Mouse (Mus musculus): ENCODE data around the gene Hspa1a. TPM values are rescaled to one million over a fixed set of nuclear protein-coding genes. Genes with fewer than 3 reads are reported as not detected.
"Not testable (repeated sequence)": the region's sequence is repeated elsewhere in the genome, so short reads cannot be mapped to it uniquely, and the experiment has no call there.

Gene Hspa1a
- polyA plus RNA-seq, 1 experiment: 12.0 TPM

DNA sequence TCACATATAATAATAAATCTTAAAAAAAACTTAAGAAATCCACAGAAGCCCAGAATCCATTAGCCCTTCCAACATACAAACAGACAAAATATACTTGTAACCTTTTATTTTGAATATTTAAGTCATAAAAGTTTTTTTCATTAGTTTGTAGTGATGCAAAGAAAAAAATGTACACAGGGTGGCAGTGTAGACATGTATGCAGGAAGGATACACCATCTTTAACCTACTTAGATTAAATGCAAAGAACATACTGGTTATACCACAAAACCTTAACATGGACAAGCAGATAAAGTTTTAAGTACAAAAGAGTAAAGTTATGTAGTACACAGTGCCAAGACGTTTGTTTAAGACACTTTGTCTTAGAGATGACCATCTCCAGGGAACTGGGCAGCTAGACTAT is 15.6 kb downstream of the Hspa1a start:
- H3K27ac ChIP-seq (ENCODE audit: insufficient read depth, low read length): no peak overlapping the region
- no peak for TF ChIP-seq CTCF (IDR thresholded peaks at IDR 0.05; ENCODE audit: extremely low read depth, insufficient read depth, low read length)
- no peak for TF ChIP-seq POLR2A (IDR thresholded peaks at IDR 0.05; ENCODE audit: extremely low read depth, insufficient read depth, low read length)
- no peaks in the 10 kb centered on the region for H3K4me1 ChIP-seq (ENCODE audit: control insufficient read depth, insufficient read depth, low read length)
- no peak overlapping the region for H3K4me3 ChIP-seq (ENCODE audit: insufficient read depth, low read length)

DNA sequence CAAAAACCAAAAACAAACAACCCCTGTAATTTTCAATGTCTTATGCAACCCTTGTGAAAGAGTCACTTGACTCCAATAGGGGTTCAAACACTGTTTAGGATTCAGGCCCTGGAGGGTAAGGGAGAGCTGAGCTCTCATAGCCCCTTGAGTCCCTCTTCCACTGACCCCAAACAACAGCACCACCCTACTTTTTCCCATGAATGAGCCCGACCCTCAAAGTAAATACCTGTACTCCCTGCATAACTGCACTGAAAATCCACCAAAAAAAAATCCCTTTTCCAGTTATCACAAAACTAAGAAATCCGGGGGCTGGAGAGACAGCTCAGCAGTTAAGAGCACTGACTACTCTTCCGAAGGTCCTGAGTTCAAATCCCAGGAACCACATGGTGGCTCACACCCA is 16.1 kb downstream of the Hspa1a start:
- H3K27ac ChIP-seq (ENCODE audit: insufficient read depth, low read length): no peak overlapping the region
- TF ChIP-seq CTCF (IDR thresholded peaks at IDR 0.05; ENCODE audit: extremely low read depth, insufficient read depth, low read length) (no peak), POLR2A (IDR thresholded peaks at IDR 0.05; ENCODE audit: extremely low read depth, insufficient read depth, low read length) (no peak)
- H3K4me1 ChIP-seq (ENCODE audit: control insufficient read depth, insufficient read depth, low read length): peaks cover under 1% of the 10 kb centered on the region
- no peak overlapping the region for H3K4me3 ChIP-seq (ENCODE audit: insufficient read depth, low read length)

DNA sequence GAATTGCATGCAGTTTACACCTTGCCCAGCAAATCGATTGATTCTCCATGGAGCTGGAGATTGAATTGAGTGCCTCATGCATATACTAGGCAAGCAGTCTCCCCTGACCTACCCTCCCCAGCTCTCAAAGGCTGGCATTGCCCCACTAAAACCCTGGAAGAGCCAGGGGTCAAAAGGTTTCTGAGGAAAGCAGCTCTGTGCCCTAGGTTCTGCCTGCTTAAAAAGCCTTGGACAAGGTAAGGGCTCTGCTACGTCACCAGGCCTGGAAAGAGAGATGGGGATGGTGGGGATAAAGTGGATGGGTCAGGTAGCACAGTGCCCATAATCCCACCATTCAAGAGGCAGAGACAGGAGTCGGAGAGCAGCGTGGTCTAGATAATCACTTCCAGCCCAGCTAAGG is 17.1 kb downstream of the Hspa1a start:
- Histone ChIP-seq H3K4me1 (ENCODE audit: control insufficient read depth, insufficient read depth, low read length) (peaks cover 3% of the 10 kb centered on the region), H3K27ac (ENCODE audit: insufficient read depth, low read length) (no peak overlapping the region), H3K4me3 (ENCODE audit: insufficient read depth, low read length) (no peak overlapping the region)
- TF ChIP-seq POLR2A (IDR thresholded peaks at IDR 0.05; ENCODE audit: extremely low read depth, insufficient read depth, low read length): no peak
- no peak for TF ChIP-seq CTCF (IDR thresholded peaks at IDR 0.05; ENCODE audit: extremely low read depth, insufficient read depth, low read length)

DNA sequence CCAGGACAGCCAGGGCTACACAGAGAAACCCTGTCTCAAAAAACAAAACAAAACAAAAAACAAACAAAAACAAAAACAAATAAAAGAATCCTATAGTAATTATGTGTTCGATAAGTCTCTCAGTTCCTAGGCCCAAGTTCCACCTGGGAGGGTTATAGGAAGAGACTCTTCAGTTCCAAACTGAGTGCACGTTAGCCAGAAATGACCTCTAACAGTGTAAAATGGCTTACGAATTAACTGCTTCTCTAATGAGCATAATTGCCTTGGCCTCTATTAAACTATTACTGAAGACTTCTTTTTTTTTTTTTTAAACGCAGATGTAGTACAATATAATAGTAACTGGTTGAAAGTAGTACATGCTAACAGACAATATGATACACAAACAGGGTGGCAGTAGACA is 18.1 kb downstream of the Hspa1a start:
- TF ChIP-seq POLR2A (IDR thresholded peaks at IDR 0.05; ENCODE audit: extremely low read depth, insufficient read depth, low read length) (no peak), CTCF (IDR thresholded peaks at IDR 0.05; ENCODE audit: extremely low read depth, insufficient read depth, low read length) (no peak)
- no peak overlapping the region for H3K27ac ChIP-seq (ENCODE audit: insufficient read depth, low read length)
- peaks cover 3% of the 10 kb centered on the region for H3K4me1 ChIP-seq (ENCODE audit: control insufficient read depth, insufficient read depth, low read length)
- no peak overlapping the region for H3K4me3 ChIP-seq (ENCODE audit: insufficient read depth, low read length)

DNA sequence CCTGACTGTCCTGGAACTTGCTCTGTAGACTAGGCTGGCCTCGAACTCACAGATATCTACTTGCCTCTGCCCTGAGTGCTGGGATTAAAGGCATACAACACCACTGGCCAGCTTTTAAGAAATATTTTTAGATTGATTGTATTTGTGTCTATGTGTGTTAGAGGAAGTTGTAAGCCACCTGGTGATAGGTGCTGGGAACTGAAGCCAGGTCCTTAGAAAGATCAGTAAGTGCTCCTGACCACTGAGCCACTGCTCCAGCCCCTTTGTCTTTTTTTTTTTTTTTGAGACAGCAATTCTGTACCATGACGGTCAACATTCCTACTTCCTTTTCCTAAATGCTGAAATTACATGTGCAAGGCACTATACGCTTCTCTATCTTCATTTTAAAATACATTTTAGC is 18.7 kb downstream of the Hspa1a start:
- Histone ChIP-seq H3K4me3 (ENCODE audit: insufficient read depth, low read length) (no peak overlapping the region), H3K27ac (ENCODE audit: insufficient read depth, low read length) (no peak overlapping the region), H3K4me1 (ENCODE audit: control insufficient read depth, insufficient read depth, low read length) (peaks cover 3% of the 10 kb centered on the region)
- TF ChIP-seq CTCF (IDR thresholded peaks at IDR 0.05; ENCODE audit: extremely low read depth, insufficient read depth, low read length): no peak
- TF ChIP-seq POLR2A (IDR thresholded peaks at IDR 0.05; ENCODE audit: extremely low read depth, insufficient read depth, low read length): no peak

DNA sequence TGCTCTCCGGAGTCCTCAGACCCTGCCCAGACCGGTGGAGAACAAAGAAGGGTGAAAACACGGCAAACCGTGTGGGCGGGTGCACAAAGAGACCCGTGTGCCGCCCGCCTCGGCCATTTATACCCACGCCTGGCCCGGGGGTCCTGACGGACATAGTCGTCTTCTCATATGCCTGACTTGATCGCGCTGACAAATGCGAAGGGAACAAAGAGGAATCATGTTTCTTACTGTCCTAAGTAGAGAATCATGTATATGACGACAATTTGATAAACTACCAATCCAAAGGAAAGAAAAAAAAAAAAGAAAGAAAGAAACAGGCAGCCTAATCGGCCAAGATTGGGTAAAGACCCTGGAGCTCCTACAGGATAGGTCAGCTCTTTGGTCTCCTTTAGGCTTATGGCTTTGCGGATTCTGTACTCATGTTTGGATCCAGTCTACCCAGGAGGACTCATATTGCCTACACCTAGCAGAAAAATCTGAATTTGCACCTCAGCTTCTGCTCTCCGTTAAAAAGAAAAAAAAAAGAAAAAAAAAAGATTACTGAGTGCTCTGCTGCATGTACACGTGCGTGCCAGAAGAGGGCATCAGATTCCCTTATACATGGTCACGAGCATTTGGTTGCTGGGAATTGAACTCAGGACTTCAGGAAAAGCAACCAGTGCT is 19.4 kb downstream of the Hspa1a start:
- Histone ChIP-seq H3K27ac (ENCODE audit: insufficient read depth, low read length) (peak overlapping the region; percentile 90), H3K4me1 (ENCODE audit: control insufficient read depth, insufficient read depth, low read length) (peaks cover 3% of the 10 kb centered on the region), H3K4me3 (ENCODE audit: insufficient read depth, low read length) (peak overlapping the region; percentile 97)
- TF ChIP-seq CTCF (IDR thresholded peaks at IDR 0.05; ENCODE audit: extremely low read depth, insufficient read depth, low read length): peak; percentile 55
- peak; percentile 88 for TF ChIP-seq POLR2A (IDR thresholded peaks at IDR 0.05; ENCODE audit: extremely low read depth, insufficient read depth, low read length)

DNA sequence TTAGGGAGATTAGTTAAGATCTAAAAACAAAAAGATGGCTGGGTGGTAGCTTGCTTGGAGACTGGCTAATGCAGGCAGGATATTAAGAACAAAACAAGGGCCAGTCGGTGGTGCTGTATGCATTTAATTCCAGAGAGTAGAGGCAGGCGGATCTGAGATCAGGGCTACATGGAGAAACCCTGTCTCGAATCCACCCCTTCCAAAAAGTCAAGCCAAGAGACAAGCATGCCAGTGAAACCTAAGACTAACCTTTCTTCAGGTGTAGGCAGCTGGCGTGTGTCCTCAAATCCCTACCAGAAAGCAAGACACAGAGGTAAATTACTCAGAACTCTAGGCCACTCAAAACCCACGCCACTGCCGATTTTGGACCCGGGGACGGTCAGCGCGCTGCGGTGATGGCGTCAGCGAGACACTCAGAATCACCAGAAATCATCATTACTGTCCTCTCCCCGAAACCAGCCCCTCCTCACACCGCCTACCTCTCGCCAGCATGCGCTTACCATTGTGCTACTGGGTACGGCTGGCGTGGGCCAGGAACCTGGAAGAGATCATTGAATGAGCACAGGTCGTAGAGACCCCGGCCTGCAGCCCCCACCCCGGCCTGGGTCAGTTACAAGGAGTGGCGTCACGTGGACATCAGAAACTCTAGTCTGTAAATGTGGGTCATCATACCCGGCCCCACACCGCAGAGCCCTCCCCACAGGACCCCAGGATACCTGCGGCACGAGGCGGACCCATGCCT is 20.1 kb downstream of the Hspa1a start:
- H3K4me3 ChIP-seq (ENCODE audit: insufficient read depth, low read length): peak overlapping the region; percentile 97
- peak overlapping the region; percentile 90 for H3K27ac ChIP-seq (ENCODE audit: insufficient read depth, low read length)
- peaks cover 3% of the 10 kb centered on the region for H3K4me1 ChIP-seq (ENCODE audit: control insufficient read depth, insufficient read depth, low read length)
- no peak for TF ChIP-seq CTCF (IDR thresholded peaks at IDR 0.05; ENCODE audit: extremely low read depth, insufficient read depth, low read length)

DNA sequence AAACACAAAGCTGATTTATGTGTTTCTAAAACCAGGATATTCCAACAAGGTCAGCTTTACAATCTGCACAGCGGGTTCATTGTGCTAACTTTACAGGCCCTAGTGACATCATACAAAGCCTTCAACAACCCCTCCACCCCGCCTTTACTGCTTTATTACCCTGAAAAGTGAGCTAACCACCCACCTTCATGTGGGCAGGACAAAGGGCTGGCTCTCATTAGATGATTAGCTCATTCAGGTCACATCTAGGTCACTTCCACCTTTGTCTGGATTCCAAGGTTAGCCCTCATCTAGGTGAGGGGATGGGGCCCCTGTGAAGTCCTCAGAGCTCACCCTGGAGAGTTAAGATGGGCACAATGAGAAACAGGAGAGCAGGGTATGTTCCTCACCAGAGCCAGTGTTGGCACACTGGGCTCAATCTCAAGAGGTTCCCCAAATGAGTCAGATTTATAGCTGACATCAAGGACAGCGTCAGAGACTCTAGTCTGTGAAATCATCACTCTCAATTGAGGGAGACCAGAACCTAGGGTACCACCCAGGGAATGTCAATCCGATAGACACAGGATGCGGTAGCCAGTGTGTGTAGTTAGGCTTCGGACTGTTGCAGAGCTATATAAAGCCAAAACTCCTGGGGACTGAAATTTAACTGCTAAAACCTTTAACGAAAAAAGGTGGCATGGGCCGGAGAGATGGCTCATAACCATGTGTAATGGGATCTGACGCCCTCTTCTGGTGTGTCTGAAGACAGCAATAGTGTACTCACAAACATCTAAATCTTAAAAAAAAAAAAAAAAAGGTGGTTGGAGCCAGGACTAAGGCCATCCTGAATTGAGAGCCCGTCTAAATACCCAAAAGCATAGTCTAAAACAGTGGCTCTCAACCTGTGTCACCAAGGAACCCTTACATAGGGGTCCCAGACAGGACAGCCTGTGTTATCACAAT is 21.2 kb downstream of the Hspa1a start:
- TF ChIP-seq POLR2A (IDR thresholded peaks at IDR 0.05; ENCODE audit: extremely low read depth, insufficient read depth, low read length) (no peak), CTCF (IDR thresholded peaks at IDR 0.05; ENCODE audit: extremely low read depth, insufficient read depth, low read length) (no peak)
- H3K4me3 ChIP-seq (ENCODE audit: insufficient read depth, low read length): peak overlapping the region; percentile 97
- H3K4me1 ChIP-seq (ENCODE audit: control insufficient read depth, insufficient read depth, low read length): peaks cover 3% of the 10 kb centered on the region
- H3K27ac ChIP-seq (ENCODE audit: insufficient read depth, low read length): no peak overlapping the region

DNA sequence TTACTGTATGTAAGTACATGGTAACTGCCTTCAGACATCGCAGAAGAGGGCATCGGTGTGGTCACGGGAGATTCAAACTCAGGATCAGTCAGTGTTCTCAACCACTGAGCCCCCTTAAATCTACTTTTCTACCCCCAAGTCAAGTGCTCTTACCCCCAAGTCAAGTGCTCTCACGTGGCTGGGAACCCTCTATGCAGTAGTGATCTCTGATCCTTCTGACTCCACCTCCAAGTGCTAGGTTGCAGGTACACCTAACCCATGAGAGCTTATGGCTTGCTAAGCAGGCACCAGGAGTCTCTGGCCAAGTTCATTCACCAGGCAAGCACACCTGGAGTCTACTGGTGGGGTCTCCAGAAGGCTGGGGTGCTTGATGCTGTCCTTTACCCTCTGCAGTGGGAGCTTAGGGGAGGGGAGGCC is 22.4 kb downstream of the Hspa1a start:
- Histone ChIP-seq H3K27ac (ENCODE audit: insufficient read depth, low read length) (no peak overlapping the region), H3K4me3 (ENCODE audit: insufficient read depth, low read length) (no peak overlapping the region), H3K4me1 (ENCODE audit: control insufficient read depth, insufficient read depth, low read length) (peaks cover 3% of the 10 kb centered on the region)
- no peak for TF ChIP-seq CTCF (IDR thresholded peaks at IDR 0.05; ENCODE audit: extremely low read depth, insufficient read depth, low read length)
- TF ChIP-seq POLR2A (IDR thresholded peaks at IDR 0.05; ENCODE audit: extremely low read depth, insufficient read depth, low read length): no peak

DNA sequence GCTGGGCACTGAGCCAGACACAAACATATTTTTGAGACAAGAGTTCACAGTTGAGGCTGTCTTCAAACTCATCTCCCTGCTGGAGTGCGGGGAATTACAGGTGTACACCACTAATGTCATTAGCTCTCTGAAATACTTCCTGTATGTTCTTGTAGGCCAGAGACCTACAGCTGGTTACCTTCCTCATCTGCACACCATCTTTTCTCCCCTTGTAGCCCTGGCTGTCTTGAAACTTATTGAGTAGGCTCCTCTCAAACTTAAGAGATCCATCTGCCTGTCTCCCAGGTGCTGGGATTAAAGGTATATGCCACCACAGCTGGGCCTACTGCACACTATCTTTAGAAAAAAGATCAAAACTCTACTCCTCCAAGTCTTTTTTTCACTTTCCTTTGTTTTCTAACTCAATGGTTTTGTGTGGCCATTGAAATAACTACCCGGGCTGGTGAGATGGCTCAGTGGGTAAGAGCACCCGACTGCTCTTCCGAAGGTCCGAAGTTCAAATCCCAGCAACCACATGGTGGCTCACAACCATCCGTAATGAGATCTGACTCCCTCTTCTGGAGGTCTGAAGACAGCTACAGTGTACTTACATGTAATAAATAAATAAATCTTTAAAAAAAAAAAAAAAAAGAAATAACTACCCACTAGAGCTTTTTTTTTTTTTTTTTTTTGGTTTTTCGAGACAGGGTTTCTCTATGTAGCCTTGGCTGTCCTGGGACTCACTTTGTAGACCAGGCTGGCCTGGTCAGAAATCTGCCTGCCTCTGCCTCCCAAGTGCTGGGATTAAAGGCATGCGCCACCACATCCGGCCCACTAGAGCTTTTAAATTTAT is 23.0 kb downstream of the Hspa1a start:
- H3K27ac ChIP-seq (ENCODE audit: insufficient read depth, low read length); H3K4me3 ChIP-seq (ENCODE audit: insufficient read depth, low read length): not testable (repeated sequence)

More for the DNA sequence above, 23.0 kb downstream of the Hspa1a start:
- not testable (repeated sequence) for H3K4me1 ChIP-seq (ENCODE audit: control insufficient read depth, insufficient read depth, low read length)
